Mouse (Mus musculus) right cerebral cortex, postnatal 36 days (tissue): Measurements from ENCODE around the gene Rhebl1.
"Not testable (repeated sequence)": the region's sequence is repeated elsewhere in the genome, so short reads cannot be mapped to it uniquely, and the experiment has no call there.

Experiments used
- DNase-seq, 2 experiments: peaks; one replicate each; pipeline ENCODE4 v3.0.0; 2022; ENCODE audit warnings: low spot score in 2 of 2, mixed read lengths in 1 of 2

Rhebl1 gene

DNA sequence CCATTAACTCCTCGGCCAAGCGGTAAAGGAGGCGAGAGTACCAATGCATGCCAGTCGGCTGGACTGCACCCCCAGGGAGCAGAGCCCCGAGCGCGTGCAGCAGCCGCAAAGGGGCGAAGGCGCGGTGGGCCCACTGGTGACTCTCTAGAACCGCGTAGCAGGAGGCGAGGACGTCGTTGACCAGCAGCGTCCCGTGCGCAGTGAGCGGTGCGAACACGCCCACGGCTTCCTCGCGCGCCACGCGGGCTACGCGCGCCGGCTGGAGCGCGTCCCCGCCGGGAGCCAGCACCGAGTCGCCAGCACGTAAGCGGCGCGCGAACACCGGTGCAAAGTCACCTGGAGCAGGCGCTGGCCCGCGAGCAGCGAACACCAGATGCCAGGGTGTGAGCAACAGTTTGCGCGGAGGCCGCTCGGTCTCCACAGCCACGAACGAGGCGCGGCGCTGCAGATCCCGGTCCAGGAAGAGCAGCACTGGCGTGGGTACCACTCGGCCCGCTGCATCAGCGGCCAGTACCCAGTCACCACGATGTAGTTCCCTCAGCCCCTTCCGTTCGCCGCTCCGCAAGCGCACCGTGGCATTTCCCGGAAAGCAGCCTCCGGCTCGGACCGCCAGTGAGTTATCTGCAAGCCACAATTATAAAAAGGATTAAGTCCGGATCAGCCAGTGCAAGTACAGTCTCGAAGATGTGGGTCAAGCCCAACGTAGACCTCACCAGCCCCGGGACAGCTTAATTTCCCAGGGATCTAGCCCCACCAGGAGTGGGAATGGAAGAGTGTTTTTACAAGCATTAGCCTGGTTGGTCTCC lies at the start of gene Rhebl1:
TSS of gene Rhebl1 (minus strand) at position 601 of the 806 bp plus-strand sequence.
- DNase-seq, result no peak

DNA sequence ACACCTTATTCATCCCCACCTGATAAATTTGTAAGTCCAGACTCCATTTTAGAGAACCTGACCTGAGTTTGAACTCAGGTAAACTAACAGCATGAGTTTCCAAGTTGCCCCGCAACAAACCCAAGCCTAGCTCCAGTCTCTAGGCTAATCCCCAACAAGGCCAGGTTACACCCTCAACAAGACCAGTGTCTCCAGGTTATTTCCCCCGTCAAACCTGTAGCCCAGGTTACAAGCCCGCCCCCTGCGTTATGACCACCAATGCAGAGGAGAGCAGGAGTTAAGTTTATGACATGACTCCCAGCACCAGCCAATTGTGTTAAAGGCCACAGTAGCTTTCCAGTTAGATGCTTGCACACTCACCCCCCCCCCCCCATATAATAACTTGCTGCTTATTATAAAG lies 48.8 kb upstream of the Rhebl1 start:
- DNase-seq, result no peak

DNA sequence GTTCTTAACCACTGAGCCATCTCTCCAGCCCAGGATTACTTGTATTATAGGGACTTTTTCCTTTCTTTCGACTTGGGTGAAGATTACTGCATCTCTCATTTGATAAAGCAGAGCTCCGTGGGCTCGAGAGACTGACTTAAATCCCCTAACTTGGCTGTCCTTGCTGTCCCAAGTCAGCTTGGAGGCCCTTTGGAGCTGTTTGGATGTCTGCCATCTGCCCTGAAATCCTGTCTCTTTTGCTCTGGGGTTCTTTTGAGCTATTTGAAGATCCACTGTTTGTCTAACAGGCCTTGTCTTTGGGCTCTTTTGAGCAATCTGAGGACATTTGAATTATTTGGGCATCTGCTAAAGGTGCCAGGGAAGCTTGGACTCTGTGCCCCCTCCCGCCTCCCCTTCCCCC lies 47.7 kb upstream of the Rhebl1 start:
- DNase-seq, result no peak

DNA sequence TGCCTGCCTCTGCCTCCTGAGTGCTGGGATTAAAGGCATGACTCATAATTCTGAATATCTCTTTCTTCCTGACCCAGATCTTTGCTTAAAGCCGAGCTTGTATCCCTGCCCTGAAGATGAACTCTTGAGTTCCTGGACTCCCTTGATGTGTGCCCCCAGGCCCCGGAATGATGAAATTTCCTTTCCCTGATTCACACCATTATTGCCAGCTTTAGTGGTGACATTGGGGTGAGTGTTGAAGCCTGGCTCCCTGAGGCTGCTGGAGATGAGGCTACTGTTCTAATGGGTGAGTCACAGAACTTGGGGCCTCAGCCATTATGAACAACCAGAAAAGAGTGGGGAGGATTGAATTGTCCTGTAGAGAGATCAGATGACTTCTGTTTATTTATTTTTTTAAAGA lies 47.2 kb upstream of the Rhebl1 start:
- DNase-seq, result no peak

DNA sequence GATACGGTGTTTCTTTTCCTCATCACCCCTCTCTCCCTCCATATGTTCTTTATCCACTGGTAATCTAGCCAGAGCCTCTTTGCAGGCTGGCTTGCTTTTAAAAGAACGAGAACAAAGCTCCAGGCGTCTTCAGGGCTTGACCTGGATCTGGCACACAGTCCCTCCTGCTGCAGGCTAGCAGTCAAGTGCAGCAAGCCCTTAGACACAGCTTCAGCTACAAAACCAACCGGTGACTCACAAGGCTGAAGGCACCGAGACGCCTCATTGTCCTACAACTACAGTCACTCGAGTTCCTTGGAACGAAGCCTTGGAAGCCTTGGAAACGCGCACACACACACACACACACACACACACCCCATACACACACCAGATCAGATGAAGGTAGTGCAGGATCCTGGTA lies 46.5 kb upstream of the Rhebl1 start:
- no peak for DNase-seq

DNA sequence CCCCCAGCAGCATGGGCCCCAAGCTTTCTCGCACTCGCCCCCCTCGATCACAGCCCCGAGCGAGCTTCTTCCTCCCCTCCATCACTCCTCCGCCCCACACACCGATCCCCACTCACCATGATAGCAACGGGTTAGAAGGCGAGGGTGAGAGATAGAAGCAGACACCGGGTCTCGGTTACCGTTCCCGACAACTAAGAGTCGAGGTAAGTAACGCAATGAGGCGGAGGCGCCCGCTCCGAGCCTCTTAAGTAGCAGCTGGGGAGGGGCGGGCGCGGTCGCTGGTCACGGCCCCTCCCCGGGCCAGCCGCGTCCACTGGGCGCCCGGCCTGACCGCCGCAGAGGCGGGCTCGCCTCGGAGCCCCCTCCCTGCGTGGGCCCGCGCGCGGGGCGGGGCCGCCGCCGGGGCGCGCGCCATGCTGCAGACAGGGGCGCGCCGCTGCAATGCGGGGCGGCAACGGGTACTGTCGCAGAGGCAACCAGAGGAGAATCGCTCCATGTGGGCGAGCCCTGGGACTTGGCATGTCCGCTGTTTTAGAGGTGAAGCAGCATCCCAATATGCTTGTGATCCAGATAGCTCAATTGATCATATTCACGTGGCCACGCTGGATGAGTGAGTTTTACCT lies 40.0 kb upstream of the Rhebl1 start, which contains the start of gene Tuba1b:
TSS of gene Tuba1b (minus strand) at position 349 of the 623 bp plus-strand sequence.
- peak; percentile 88 to 90 for DNase-seq

DNA sequence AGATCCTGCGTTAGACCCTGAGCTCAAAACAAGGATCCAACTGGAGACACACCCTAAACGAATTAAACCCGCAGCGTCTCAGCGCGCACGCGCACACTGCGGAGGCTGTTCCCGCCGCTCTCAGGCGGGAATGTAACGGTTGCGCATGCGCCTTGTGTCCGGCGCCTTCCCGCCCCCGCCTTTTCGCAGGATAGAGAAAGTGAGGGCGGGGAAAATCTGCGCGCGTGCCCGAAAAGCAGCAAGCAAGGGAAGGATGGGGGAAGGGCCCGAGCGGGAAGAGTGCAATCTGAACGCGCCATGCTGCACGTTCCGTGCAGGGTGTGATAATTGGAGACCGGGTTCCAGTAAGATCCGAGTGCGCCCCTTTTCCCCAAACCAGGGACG lies 39.5 kb upstream of the Rhebl1 start:
- DNase-seq, result peak; percentile 92 to 95

DNA sequence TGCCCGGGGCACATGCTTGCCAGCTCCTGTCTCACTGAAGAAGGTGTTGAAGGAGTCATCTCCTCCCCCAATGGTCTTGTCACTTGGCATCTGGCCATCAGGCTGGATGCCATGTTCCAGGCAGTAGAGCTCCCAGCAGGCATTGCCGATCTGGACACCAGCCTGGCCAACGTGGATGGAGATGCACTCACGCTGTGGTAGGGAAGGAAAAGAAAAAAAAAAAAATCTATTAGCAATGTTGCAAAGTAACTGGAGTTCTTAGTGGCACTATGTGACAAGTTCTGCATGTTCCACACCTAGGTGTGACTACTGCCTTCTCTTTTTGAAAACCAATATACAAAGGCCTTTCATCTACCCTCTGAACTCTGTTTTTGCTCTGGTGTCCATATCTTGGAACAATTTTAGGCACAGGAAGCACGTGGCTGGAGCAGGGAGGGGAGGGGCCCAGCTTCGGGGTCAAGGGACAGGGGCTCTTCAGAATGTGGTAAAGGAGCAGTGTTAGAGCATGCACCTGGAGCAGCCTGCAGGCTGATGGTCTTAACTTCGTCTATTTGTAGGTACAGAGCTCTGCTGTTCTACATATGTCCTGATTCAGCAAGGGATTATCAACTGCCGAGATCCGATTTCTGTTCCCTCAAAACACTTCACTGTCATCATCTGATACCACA lies 38.8 kb upstream of the Rhebl1 start:
- not testable (repeated sequence) for DNase-seq

DNA sequence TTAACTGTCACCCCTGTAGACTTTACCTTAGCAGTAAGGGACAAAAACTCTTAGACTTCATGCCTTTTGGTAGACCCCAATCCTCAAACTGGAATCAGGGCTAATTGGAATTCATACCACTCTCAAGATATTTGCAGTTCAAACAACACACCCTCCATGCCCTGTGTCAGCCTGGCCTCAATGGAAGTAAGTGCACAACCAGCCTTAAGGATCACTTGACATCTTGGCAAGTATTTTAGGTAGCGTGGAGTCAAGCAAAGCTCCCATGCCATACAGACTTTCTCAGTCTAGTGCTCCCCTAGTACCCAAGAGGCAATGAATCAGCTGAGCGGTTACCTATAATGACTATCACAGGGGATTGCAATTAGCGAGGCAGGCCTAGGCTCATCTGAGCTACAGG lies 36.7 kb upstream of the Rhebl1 start:
- no peak for DNase-seq

DNA sequence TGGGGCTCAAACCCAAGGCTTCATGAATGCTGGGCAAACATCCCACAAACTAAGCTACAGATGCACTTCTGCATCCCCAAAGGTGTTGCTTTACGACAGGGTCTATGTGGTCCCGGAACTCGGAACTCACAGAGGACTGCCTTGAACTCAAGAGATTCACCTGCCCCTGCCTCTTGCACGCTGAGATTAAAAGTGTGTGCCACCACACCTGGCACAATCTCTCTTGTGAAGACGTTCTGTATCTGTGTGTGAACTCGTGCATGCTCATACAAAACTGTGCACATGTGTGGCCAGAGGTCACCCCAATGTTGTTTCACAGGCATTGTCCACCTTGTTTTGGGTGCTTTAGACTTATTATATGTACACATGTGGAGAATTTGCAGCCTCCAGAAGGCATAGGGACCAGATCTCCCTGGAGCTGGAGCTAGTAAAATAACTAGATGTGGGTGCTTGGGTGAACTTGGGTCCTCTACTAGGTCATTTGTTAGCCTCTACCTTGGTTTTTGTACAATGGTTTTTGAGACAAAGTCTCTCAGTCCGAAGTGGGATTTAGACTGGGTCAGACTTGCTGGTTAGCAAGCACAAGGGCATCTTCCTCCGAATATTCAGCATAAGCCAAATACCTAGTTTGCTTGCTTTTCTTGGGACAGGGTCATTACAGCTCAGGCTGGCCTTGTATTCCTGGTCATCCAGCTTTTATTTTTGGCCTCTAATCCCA lies 35.8 kb upstream of the Rhebl1 start:
- DNase-seq, result no peak

DNA sequence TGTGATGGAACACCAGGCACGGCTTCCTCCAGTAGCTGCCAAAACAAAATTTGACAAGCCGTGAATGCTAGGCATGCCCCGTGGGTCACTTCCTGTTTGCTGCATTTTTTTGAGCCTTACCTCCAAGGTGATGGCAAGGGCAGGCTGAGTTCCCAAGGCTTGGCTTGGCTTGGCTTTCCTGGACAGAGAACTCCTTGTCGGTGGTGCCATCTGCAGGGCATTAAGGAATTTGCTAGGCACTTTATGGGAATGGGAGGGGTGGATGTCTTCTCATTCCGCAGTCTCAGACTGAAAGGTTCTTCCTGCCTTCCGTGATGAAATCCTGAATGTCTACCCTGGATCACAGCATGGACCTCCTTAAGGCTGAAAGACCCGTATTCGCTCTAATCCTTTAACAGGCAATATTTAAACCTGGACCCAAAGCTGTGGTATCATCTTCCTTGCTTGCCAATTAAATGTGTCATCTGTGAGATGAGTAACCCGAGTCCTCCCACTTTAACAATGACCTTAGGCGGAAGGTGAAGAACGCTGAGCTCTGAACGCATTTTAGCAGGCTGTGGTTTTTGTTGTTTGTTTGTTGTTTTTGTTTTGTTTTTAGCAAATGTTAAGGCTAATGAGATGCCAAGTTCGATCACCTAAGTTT lies 34.4 kb upstream of the Rhebl1 start:
- DNase-seq, result peak in 1 of 2 experiments; percentile 45

DNA sequence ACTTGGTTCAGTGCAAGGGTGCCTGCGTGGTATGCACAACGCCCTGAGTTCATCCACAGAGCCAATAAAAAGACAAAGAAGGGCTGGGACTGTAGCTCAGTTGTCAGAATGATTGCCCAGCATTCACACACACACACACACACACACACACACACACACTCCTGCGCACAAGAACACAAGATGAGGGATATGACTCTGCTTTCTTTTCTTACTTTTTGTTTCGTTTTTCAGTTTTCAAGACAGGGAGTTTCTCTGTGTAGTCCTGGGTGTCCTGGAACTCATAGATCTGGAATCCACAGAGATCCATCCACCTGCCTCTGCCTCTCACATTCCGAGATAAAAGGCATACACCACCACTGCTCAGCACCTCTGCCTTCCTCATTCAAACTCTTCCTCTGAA lies 33.2 kb upstream of the Rhebl1 start:
- no peak for DNase-seq

DNA sequence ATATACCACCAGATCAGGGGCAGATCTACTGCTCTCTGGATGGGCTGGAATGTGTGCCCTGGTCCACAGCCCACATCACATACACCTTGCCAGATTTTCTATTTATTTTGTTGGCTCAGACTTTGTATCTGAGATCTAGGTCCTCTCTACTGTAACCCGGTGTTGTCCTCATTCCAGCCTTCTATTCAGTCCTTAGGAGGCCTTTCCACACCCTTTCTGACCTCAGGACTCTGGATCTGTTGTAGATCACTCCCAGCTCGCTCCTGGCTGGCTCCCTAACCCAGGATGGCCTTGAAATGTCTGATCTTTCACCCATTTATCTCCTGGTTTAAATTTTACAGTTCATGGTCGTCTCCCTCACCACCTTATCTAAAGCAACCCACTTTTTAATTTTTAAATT lies 30.3 kb upstream of the Rhebl1 start:
- no peak for DNase-seq

DNA sequence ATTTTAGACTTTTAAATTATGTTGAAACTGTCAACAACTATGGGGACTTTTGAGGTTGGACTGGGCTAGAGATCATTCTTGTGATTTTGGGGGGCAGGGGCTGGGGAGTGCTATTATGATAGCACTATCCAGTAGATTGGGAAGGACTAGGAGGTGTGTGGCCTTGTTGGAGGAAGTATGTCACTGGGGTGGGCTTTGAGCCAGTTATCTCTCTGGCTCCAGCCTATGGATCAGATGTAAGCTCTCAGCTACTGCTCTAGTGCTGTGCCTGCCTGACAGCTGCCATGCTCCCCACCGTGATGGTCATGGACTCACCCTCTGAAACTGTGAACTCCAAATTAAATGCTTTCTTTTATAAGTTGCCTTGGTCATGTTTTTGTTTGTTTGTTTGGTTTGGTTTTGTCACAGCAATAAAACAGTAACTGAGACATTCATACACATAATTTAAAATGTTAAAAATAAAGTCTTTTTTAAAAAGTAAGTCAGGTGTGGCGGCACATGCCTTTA lies 28.7 kb upstream of the Rhebl1 start:
- no peak for DNase-seq

DNA sequence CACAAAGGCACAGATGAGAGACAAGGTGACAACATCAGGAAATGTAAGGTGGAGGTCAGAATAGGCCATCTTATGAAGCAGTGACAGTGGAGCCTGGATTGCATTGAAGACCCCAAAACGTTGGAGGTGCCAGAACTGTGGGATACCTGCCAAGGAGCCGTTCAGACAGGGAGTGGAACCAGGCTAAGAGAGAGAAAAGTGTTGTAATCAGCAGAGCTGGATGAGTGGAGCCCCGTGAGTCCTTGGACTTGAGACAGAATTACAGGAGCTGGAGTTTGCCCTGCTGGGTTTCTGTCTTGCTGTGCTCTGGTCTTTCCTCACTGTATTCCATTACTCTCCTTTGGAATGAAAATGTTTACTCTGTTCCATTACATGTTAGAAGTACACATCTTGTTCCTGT lies 28.2 kb upstream of the Rhebl1 start:
- DNase-seq, result no peak

DNA sequence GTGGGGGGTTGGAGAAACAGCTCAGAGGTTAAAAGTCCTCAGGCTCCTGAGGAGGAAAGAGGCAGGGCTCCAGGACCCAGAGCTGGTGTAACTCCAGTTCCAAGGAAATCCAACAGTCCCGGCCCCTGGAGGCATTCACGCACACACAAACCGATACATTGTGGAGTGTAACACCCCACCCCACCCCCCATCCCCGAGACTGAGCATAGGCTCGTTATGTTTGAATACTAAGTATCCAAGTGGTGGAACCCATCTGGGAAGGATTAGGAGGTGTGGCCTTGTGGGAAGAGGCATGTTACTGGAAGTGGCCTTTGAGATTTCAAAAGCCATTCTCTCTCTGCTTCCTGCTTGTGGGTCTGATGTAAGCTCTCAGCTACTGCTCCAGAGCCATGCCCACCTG lies 27.2 kb upstream of the Rhebl1 start:
- no peak for DNase-seq

DNA sequence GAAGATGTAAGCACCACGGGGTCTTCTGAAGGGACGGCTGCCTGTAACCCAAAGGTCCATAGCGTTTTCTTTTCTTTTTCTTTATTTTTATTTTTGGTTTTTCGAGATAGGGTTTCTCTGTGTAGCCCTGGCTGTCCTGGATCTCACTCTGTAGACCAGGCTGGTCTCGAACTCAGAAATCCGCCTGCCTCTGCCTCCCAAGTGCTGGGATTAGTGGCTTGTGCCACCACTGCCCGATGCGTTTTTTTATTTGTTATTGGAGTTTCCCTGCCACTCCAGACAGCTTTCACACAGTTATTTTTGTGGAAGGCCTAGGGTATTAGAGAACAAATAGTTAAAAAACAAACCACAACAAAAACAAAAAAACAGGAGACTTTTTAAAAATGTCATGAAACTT lies 24.2 kb upstream of the Rhebl1 start:
- DNase-seq, result not testable (repeated sequence)

DNA sequence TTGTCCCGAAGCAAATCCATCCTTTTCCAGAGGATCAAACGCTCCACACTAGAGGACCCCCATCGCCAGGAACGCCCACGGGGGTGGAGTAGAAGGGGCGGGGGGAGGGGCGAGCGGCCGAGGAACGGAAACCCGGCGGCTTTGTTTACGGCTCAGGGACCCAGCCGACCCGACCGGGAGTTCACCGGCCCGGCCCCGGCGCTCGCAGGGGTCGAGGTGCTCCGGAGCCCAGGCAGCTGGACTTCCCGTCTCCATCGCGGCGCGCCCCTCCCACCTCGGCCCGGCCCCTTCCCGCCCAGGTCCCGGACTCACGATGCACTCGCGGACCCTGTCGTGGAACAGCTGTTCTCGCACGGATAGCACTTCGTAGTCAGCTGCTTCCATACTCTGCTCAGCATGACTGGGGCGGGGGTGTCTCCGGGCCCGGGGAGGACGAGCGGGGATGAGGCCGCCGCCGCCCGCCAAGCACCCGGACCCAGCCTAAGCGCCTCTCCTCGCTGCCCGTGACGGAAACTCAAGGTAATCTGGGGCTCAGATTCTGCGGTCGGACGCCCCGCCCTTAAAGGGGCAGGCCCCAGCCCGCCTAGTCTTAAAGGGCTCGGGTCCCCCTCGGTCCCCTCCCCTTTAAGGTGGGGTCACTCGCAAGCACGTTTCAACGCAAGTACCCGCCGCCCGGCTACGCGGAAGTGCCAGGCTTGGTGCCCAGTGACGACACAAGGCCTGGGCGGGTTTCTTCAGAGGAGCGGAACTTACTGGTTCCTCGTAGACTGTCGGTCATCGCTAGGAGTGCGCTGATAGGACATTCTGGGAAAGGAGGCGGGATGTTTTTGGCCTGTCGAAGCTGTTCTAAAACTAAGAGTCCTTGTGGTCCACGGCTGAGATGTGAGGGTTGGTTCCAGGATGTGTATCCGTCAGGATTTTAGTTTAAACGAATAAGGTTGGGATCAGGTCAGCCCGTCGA lies 23.5 kb upstream of the Rhebl1 start, which contains the start of gene Lmbr1l:
TSS of gene Lmbr1l (minus strand) at position 694 of the 961 bp plus-strand sequence.
- DNase-seq, result peak; percentile 99

DNA sequence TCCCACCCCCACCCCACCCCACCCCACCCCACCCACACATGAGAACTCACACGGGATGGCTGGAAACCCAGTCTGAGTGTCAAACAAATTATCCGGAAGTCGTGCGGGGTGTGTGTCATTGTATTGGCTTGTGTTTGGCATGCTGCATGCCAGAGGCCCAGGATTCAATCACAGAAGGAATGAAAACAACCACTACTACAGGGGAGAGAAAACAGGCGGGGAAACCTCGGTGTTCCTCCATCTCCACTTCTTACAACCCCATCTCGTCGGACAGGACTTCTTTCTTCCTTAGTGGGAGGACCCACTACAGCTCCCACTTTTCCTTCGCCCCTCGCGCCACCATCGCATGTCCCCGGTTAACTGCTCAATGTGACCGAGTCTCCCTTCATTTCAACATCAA lies 22.8 kb upstream of the Rhebl1 start:
- DNase-seq, result no peak

DNA sequence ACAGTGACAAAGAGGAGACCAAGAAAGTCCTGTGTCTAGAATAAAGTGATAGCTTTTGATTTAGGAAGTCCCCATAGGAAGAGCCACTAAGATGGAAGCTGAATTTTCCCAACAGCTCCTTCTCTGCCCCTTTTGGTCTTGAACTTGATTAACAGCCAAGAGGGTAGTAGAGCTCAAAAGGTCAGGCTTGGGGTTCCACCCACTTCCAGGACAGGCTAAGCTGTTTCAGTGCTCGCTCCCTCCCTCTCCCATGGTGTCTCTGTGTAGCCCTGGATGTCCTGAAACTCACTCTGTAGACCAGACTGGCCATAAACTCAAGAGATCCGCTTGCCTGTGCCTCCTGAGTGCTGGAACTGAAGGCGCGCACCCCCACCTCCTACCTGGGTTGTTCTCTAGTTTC lies 21.7 kb upstream of the Rhebl1 start:
- no peak for DNase-seq
